Mouse (Mus musculus) gastrocnemius, postnatal 14 days (tissue): ENCODE measurements around the gene Dnaja1. TPM values are rescaled to one million over a fixed set of nuclear protein-coding genes. Genes with fewer than 3 reads are reported as not detected.
A peak's percentile ranks its signal among the peaks of the same experiment; 100 is the strongest.

Experiments
- DNase-seq: peaks from one replicate; pipeline ENCODE4 v3.0.0; 2021; ENCODE audit warnings: mixed read lengths
- intact Hi-C: fragments of 180-260 bp; cut with DNase I; formaldehyde crosslinking; loops from one replicate; pipeline ENCODE4 v1.15.1; 2025; ENCODE audit warnings: low total_unique reads
- long read RNA-seq, 2 experiments: library from polyadenylated mRNA; stranded (forward); transcript quantifications; one replicate each; pipeline ENCODE4 v2.0.0; 2021
- total RNA-seq, 2 experiments: library from RNA; stranded (reverse); gene quantifications; 2 replicates each; pipeline ENCODE4 v1.2.3; 2021

Dnaja1 gene
- total RNA-seq: 10 to 100 TPM; 43.2 to 59.6 TPM
- long read RNA-seq, experiment 1, full-length matches to known transcripts: 39 of 49 reads
- long read RNA-seq, experiment 1, partial matches to known transcripts: 6 of 49 reads
- long read RNA-seq, experiment 1, other reads (novel, unspliced or antisense): 4 of 49 reads
- long read RNA-seq, experiment 2, full-length matches to known transcripts: 57 of 61 reads
- long read RNA-seq, experiment 2, partial matches to known transcripts: 1 of 61 reads
- long read RNA-seq, experiment 2, other reads (novel, unspliced or antisense): 3 of 61 reads

DNA sequence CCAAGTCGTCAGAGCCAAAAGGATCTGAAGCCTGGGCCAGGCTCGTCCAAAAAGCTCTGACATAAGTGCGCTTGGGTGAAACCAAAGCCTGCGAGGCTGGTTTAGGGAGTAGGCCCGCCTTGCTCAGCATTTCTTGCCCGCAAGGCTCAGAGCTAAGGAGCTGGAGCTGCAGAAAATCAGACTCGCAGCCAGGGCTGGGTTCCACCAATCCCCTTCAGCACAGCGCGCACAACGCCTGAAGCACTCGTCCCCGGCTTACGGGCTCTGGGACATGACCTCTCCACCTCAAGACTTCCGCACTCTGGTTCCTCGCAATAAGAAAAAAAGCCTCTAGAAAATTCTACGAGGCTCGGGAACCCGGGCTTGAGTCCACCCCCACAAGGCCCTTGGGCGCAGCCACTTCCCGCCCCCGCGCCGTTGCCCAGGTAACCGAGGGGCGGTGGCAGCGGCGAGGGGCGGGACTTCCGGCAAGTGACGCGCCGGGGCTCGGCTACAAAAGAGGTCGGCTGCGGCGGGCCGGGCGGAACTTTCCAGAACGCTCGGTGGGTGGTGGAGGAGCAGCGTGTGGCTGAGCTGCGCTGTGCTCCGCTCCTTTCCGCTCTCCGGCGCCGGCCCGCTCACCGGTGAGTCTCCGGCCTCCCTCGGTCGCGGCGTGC, at the start of gene Dnaja1:
TSS of gene Dnaja1 (plus strand) at position 140 of the 656 bp plus-strand sequence.
- peak; percentile 98 for DNase-seq
- intact Hi-C loops: no loop called here

DNA sequence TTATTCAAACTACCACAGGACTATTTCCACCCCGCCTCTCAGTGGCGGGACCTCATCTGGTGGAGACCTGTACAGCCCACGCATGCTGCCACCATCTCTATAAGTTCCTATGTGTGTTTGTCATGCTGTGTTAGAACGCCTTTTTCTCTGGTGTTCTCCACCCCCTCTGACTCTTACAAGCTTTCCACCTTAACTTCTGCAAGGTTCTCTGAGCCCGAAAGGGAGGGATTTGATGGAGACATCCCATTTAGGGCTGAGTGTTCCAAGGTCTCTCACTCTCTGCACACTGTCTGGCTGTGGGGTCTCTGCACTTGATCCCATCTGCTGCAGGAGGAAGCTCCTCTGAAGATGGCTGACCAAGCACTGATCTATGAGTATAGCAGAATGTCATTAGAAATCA, 48.4 kb upstream of the Dnaja1 start:
- intact Hi-C loops: no loop called here
- no peak for DNase-seq

DNA sequence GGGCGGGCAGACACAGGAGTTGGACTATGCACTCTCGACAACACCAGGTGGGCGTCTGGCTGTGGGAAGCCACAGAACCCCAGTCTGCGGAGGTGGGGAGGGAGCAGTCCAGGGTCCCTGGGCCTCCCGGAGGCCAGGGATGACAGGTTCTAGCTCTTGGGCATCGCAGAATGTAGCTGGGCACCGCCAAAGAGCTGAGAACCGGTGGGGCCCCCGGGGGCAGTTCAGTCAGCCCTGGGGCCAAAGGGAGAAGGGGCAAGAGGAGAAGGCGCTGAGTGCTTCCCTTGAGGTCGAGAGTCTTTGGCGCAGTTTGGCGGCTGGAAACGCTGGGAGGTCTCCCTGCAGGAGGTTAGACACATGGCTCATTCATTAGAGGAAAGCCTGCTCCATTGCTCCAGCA, 45.6 kb upstream of the Dnaja1 start:
- DNase-seq: no peak
- intact Hi-C loops: no loop called here

DNA sequence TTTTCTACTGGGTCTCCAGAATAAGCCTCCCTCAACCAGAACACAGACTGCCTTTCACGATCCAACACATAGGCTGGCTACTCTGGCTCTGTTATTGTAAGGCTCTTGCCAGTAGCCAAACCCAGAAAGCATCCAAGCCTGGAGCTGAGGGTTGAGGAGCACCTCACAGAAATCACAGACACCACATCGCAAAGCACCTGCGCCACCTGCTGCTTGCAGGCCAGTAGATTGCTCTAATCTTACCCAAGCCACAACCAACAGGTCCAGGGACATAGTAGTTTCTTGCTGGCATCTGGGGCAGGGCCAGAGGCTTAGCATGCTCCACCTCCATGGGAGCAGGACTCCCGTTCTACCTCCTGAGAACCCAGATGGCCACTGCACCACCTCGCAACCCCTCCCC, 44.8 kb upstream of the Dnaja1 start:
- intact Hi-C loops: no loop called here
- no peak for DNase-seq

DNA sequence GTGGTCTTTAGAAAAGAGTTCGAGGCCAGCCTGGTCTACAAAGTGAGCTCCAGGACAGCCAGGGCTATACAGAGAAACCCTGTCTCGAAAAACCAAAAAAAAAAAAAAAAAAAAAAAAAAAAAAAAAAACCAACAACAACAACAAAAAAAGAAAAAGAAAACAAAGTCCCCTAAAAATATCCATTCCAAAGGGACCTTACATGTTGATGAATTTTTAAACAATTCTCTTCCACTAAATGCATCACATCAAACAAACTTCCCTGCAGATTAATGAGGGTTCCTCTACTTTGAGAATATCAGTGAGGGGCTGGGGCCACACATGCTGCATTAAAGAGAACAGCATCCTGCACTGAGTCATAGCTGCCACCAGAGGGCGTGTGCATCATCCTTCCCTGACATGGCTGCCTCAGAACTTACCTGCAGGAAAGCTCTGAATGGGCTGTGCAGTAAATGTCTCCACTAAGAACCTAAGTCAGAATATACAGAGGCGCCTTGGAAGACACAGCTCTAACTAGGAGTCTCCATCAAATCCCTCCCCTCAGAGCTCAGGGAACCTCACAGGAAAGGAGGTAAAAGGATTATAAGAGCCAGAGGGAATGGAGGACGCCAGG, 41.6 kb upstream of the Dnaja1 start:
- intact Hi-C loops: loop anchor here (5.0 kb wide), 1 partner anchor 378 kb away; no protein-coding TSS in a partner anchor

DNA sequence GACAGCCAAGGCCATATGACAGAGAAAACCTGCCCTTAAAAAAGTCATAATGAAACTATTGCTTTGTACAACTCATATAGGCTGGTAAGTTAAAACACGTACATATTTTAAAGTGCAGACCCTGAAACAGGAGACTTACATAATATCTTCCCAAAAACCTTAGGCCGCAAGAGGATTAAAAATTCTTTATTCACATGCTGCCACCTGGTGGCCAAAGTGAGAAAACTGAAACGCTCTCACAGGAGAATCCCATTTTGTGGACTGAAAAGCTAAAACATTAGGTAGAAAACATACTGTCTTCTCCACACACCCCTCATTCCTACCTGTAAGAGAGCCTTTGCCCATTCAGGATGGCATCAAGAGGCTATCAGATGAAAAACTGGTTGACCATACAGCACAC, 40.0 kb upstream of the Dnaja1 start:
- no peak for DNase-seq
- intact Hi-C loops: loop anchor here (5.0 kb wide), 1 partner anchor 380 kb away; no protein-coding TSS in a partner anchor

More for the DNA sequence above, 41.6 kb upstream of the Dnaja1 start:
- no peak for DNase-seq

DNA sequence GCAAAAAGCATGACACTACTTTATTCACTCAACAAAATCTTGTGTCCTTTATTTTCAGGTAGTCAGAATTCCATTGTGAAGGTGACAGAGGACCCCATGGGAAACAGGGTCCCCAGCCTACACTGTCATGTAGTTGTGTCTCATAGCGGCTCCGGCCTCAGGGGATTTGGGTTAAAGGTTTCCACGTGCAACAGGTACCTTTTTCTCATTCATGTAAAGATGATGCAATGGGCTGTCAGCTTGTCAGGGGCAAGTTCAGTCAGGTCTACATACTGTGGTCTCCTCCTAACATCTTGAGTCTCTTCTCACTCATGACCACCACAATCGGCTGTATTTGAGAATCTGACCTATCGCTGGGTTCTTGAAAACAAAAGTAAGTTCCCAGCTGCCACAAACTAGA, 39.6 kb upstream of the Dnaja1 start:
- intact Hi-C loops: loop anchor here (5.0 kb wide), 1 partner anchor 380 kb away; no protein-coding TSS in a partner anchor
- no peak for DNase-seq

DNA sequence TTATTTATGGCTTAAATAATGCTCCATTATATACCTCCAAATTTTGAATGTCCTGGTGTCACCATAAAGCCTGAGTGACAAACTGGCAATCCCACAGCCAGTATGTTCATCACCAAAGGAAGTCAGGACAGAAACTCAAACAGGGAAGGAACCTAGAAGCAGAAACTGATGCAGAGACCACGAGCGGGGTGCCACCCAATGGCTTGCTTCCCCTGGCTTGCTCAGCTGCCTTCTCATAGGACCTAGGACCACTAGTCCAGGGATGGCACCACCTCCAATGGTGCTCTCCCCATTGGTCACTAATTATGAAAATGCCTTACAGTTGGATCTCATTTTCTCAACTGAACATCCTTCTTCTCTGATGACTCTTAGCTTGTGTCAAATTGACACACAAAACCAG, 38.6 kb upstream of the Dnaja1 start:
- intact Hi-C loops: loop anchor here (5.0 kb wide), 1 partner anchor 381 kb away; no protein-coding TSS in a partner anchor
- DNase-seq: no peak

DNA sequence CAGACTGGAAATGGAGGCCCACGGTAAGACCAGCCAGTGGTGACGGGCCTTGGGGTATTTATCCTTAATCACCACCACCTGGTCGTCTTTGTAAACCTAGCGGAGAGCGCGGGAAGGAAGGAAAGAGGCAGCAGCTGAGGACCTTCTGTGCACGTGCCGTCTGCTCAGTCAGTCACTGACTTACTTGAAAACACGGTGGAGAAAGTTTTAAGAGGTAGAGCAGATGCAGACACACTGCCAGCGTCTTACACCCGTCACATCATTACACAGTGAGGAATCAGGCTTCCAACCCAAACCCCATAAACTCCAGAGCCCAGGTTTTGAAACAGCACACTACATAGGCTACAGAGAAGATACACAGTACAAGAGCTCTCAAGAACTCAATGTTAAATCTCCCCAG, 30.9 kb upstream of the Dnaja1 start:
- DNase-seq: no peak
- intact Hi-C loops: no loop called here

DNA sequence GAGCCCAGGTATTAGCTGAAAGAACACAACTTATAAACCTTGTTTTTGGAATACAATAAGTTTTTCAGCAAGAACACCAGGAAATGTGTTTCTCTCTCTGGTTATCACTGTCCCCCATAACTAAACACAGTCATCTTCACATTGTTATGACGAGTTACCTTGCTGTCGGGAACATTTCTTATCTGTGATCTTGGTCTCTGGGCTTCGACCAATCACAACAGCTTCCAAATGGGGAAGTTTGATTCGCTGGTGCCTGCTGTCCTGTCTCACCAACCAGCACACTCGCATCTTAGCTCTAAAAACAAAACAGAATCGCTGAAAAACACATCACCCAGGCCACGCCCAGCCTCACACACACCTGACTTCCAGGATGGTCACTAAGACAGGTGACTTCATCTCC, 24.9 kb upstream of the Dnaja1 start:
- DNase-seq: no peak
- intact Hi-C loops: no loop called here

DNA sequence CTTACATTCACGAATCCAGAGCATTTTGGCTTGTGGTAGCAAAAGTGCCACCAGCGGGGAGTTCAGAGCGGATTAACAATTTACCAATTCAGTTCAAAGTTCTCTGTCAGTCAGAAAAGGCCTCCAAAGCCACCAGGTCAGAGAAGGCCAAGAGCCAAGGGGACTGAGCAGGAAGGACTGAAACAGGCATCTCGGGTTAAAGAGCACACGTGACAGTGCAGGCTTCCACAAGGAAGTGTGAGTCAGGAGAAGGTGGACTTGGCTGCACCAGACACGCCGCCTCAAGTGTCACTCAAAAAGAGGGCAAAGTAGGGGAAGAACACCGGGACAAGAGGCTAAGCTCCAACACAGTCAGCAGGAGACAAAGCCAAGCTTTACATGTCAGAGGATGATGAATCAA, 21.7 kb upstream of the Dnaja1 start:
- intact Hi-C loops: no loop called here
- DNase-seq: no peak

DNA sequence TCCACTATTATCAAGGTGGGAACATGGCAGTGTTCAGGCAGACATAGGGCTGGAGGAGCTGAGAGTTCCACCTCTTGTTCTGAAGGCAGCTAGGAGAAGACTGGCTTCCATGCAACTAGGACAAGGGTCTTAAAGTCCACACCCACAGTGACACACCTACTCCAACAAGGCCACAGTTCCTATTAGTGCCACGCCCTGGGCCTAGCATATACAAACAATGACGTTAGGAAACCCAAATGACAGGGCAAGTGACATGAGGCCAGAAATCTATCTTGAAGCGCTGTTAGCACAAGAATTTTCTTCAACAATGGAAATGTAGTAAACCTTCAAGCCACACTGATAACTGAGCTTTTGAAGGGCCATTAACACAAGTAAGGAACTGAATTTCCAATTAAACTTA, 20.2 kb upstream of the Dnaja1 start:
- no peak for DNase-seq
- intact Hi-C loops: no loop called here

DNA sequence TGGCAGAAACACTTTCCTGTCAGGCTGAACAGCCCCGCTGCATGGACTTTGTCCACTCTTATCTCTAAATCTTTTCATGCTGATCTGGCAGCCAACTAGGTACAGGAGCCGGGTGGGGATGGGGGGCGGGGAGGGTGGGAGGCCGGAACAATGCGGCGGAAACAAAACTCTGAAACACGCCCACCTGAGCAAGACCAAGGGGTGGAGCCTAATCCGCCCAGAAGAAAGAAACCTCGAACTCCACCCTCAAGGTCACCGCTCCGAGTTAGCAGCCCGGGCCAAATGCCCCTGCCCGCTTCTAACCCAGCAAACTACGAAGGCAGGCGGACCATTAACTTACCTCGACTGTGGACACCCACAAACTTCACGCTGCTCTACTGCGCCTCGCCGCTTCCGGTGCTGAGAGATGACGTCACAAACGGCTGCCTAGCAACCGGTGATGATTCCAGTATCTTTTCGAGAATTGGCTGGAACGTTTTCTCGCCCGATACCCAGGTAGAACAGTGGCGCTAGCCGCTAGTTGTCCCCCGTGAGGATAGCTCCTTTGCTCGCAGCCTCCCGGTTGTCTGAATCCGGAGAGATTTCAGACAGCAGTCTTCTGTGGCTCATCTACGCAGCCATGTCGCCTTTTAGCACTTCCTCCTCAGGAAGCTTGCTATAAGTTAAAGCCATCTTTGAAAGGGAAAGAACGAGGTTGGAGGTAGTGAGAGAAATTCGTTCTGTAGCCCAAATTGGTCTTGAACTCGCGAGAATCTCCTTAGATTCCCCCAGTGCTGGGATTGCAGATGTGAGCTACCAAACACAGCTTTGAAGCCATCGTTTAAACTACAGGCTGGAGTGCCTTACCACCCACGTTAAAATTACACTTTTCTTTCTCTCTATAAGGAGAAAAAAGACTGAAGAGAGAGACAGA, 18.9 kb upstream of the Dnaja1 start, which contains the start of gene Aptx:
TSS of gene Aptx (minus strand) at position 398 of the 913 bp plus-strand sequence.
- intact Hi-C loops: no loop called here
- peak; percentile 93 for DNase-seq

DNA sequence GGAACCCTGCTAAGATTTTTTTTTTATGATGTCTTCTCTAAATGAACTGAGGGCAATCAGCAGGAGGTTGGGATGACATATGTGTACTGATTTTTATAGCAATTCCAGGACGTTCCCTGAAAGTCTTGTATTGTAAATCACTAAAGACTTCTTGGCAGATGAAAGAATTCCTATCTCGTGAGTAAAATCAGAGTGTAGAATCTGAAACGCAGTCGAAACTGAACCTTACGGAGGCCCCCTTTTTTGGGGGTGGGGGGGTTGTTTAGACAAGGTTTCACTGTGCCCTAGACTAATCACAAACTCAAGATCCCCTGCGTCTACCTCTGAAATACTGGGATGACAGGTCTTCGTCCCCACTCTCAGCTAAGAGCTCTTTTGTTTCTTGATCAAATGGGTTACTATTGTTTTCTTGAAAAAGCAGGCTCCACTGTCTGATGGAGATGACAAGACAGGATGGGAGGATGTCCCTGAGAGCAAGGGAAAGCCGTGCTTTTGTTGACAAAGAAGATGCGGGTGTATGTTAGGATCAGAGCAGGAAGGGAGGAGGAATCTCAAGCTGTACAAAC, 18.2 kb upstream of the Dnaja1 start:
- DNase-seq: no peak
- intact Hi-C loops: no loop called here

DNA sequence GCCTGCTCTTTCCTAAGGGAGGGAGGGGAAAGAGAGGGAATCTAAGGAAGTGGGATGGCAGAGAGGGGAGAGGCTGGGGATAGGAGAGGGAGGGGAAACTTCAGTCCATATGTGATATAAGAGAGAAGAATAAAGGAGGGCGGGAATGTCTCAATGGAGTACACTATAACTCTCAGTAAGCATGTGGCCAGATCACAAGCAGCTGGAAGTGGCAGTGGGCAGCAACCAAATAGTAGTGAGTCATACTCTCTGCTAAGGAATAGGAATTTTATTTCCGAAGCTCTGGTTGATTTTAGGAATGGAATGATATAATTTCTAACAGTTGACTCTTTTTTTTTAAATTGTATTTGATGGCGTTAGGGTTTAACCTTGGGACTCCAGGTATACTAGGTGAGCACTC, 4.8 kb upstream of the Dnaja1 start:
- intact Hi-C loops: no loop called here
- DNase-seq: no peak

DNA sequence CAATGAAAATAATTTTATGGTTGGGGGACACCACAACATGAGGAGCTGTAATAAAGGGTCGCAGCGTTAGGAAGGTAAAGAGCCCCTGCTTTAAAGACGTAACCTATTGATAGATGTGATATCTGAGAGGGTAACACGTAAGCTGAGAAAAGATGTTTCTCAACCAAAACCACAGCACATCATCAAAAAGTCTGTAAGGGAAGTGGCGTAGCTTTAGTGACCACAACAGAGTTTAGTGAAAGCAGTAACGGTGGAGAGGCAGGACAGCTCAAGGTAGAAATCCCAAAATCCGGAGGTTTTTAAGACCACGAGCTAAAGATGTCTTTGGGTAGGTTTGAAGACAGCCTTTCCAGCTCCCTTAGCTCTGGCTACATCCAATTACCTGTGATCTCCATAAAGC, 1.0 kb upstream of the Dnaja1 start:
- intact Hi-C loops: no loop called here
- DNase-seq: no peak

DNA sequence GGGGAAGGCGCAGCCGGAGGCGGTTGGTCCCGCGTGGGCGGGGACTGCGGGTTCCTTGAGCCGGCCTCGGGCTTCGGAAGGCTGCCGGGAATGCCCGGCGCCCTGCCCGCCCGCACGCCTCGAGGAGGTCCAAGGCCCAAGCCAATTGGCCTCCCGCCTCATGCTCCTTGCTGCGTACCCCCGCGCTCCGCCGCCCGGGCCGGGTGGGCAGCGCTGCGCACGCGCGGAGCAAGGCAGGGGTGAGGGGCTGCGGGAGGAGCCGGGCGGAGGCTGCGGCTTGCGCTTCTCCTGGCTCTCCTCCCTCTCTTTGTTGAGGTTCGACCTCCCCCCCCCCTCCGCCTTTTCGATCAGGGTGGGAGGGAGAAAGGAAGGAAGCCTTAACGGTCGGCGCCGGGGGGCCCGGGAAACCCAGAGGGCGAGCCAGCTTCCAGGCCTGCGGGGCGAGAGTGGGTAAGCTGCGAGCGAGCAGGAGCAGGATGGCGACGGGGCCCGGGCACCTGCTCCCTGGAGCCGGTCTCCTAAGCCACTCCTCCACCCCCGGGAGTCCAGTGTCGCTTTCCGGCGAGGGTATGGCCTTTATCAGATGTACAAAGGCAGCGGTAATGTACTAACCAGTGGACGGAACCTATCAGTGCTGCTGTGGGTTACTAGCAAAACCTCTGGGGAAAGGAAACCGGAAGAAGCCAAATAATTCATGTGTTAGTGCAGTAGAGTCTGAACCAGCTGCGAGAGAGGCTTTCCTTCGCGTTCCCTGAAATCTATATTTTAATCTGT, 924 bp downstream of the Dnaja1 start:
- intact Hi-C loops: no loop called here
- DNase-seq: peak; percentile 75

DNA sequence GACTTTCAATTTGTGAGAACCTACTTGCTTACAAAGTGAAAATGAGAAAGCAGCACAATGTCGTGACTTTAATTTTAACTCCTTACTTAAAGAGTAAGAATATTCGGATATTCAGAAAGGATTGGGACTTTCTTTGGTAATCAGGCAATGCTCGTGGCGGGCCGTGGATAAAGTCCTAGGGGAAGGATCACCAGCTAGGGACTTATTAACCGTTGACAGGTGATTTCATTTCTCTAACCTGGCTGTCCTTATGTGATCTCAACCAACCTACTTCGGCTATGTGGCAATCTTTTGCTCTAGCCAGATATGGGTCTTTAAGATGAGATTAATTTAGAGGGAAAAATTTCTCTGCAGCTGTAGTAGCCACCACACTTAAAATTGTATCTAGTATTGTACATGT, 3.2 kb downstream of the Dnaja1 start:
- DNase-seq: no peak
- intact Hi-C loops: no loop called here

DNA sequence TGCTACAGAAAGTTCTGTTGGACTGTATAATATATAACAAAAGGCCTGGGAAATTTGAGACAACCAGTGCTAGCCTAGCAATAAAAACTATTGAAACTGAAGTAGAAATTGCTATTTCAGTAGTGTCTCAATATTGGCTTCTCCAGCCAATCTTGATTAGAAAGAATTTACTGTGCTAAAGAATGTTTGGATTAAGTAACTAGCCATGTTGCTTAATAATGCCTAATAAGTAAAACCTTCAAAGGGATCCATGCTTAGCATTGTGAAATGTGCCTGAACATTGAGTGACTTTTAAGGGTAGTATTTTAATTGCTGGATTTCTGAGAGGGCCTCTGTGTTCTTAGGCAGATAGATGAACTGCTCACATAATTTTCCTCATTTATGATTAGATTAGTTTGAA, 3.6 kb downstream of the Dnaja1 start:
- intact Hi-C loops: no loop called here
- no peak for DNase-seq
